Mouse (Mus musculus) stomach, postnatal 0 days (tissue): ENCODE results near the gene Nop14. TPM values are rescaled to one million over a fixed set of nuclear protein-coding genes. Genes with fewer than 3 reads are reported as not detected.

Source experiments
- ATAC-seq: fragments of 200-750 bp; cut with Nextera tagmentation; 2 replicates; pipeline ENCODE4 v1.8.0; 2017; ENCODE audit not compliant: low FRiP score, low TSS enrichment
- DNase-seq: peaks from one replicate; pipeline ENCODE4 v3.0.0-alpha.2; 2016; ENCODE audit warnings: low spot score
- H3K27ac ChIP-seq: fragments of 300-500 bp; sonication (generic); replicated peaks from 2 replicates; pipeline ENCODE4 v1.5.1; 2014; ENCODE audit warnings: mild to moderate bottlenecking, control low read depth
- H3K27me3 ChIP-seq: fragments of 300-500 bp; sonication (generic); 2 replicates; pipeline ENCODE4 v1.6.1; 2014; ENCODE audit warnings: low read length; ENCODE audit not compliant: control insufficient read depth, insufficient read depth
- H3K36me3 ChIP-seq: fragments of 300-500 bp; sonication (generic); 2 replicates; pipeline ENCODE4 v1.6.1; 2014; ENCODE audit warnings: low read length, mixed read lengths; ENCODE audit not compliant: control insufficient read depth, insufficient read depth
- H3K4me1 ChIP-seq: fragments of 300-500 bp; sonication (generic); replicated peaks from 2 replicates; pipeline ENCODE4 v1.6.1; 2014; ENCODE audit warnings: antibody characterized with exemption; ENCODE audit not compliant: control insufficient read depth, insufficient read depth
- H3K4me2 ChIP-seq: fragments of 300-500 bp; sonication (generic); replicated peaks from 2 replicates; pipeline ENCODE4 v1.6.1; 2014; ENCODE audit warnings: low read depth, mild to moderate bottlenecking, control low read depth, moderate library complexity
- H3K4me3 ChIP-seq: fragments of 300-500 bp; sonication (generic); 2 replicates; pipeline ENCODE4 v1.5.1; 2014; ENCODE audit warnings: low read depth, low read length, control low read depth
- H3K9ac ChIP-seq: fragments of 300-500 bp; sonication (generic); 2 replicates; pipeline ENCODE4 v1.6.1; 2014; ENCODE audit warnings: mild to moderate bottlenecking, low read length, control low read depth, mixed read lengths
- H3K9me3 ChIP-seq: fragments of 300-500 bp; sonication (generic); 2 replicates; pipeline ENCODE4 v1.6.1; 2016; ENCODE audit warnings: low read length; ENCODE audit not compliant: control insufficient read depth
- CTCF ChIP-seq: IDR thresholded peaks from 2 replicates; pipeline ENCODE4 v1.5.1; 2016; ENCODE audit warnings: antibody characterized with exemption, low read depth, mild to moderate bottlenecking, moderate library complexity
- EP300 ChIP-seq: optimal IDR thresholded peaks from 2 replicates; pipeline ENCODE3; 2016; ENCODE audit warnings: antibody characterized with exemption
- WGBS: fragments of 180-500 bp; shearing (Covaris S2); extraction: QIAGEN DNeasy Blood & Tissue Kit; methylation state at CpG from one replicate; pipeline ENCODE4 v1.1.7; 2014; 5-methylcytosine and 5-hydroxymethylcytosine counted together
- polyA plus RNA-seq: library from polyadenylated mRNA; unstranded; fragments of >200 nt; fragmentation: Nextera tagmentation; extraction: Ambion mirVana; gene quantifications from 2 replicates; pipeline ENCODE4 v1.2.1, GENCODE M21; 2015

The Nop14 gene
- polyA plus RNA-seq, 1 experiment from 2014 or later = 14.2 TPM

GRCm38 (mm10) chr5:34669493-34669892 is 9.5 kb upstream of the Nop14 start:
- Histone ChIP-seq H3K4me3 (no peak overlapping the region), H3K9ac (no peak overlapping the region), H3K27ac (no peak overlapping the region), H3K4me1 (no peaks in the 10 kb centered on the region), H3K27me3 (no peaks in the 10 kb centered on the region), H3K4me2 (no peak overlapping the region), H3K9me3 (no peaks in the 10 kb centered on the region), H3K36me3 (no peaks in the 10 kb centered on the region)
- 79% methylated on average over 2 of the region's 2 CpGs for WGBS
- ATAC-seq (no peak), DNase-seq (no peak)
- TF ChIP-seq CTCF (peak; percentile 51), EP300 (no peak)

GRCm38 (mm10) chr5:34663231-34663630 is 3.3 kb upstream of the Nop14 start:
- no peak overlapping the region for H3K4me3 ChIP-seq
- no peaks in the 10 kb centered on the region for H3K27me3 ChIP-seq
- H3K27ac ChIP-seq = no peak overlapping the region
- TF ChIP-seq CTCF (no peak), EP300 (no peak)
- H3K4me2 ChIP-seq = no peak overlapping the region
- 74% methylated on average over 2 of the region's 2 CpGs for WGBS
- DNase-seq (no peak), ATAC-seq (no peak)
- H3K4me1 ChIP-seq = no peaks in the 10 kb centered on the region; the same call in 1 of the 2 replicates
- H3K36me3 ChIP-seq = no peaks in the 10 kb centered on the region
- H3K9me3 ChIP-seq = no peaks in the 10 kb centered on the region
- no peak overlapping the region for H3K9ac ChIP-seq

- H3K36me3 ChIP-seq = no peaks in the 10 kb centered on the region
- no peak for TF ChIP-seq EP300
- no peak for TF ChIP-seq CTCF
- no peak for ATAC-seq
These were observed 2.0 kb upstream of the Nop14 start for GRCm38 (mm10) chr5:34661909-34662308.

GRCm38 (mm10) chr5:34660591-34661130 is 713 bp upstream of the Nop14 start:
- H3K4me1 ChIP-seq = no peaks in the 10 kb centered on the region; the same call in 1 of the 2 replicates
- DNase-seq (no peak), ATAC-seq (no peak)
- peaks cover 3% of the 10 kb centered on the region; the same call in 1 of the 2 replicates for H3K36me3 ChIP-seq
- H3K27ac ChIP-seq = peak overlapping the region; percentile 93
- peak overlapping the region; percentile 63 for H3K4me3 ChIP-seq
- H3K9ac ChIP-seq = peak overlapping the region; percentile 68
- WGBS = under 1% methylated on average over 57 of the region's 57 CpGs
- H3K4me2 ChIP-seq = peak overlapping the region; percentile 74
- H3K9me3 ChIP-seq = no peaks in the 10 kb centered on the region
- TF ChIP-seq EP300 (no peak), CTCF (no peak)
- H3K27me3 ChIP-seq = no peaks in the 10 kb centered on the region

More at GRCm38 (mm10) chr5:34661909-34662308, 2.0 kb upstream of the Nop14 start:
- H3K4me2 ChIP-seq = no peak overlapping the region
- H3K4me3 ChIP-seq = no peak overlapping the region
- H3K9me3 ChIP-seq = no peaks in the 10 kb centered on the region
- DNase-seq = no peak
- WGBS = 82% methylated on average over 4 of the region's 4 CpGs
- H3K4me1 ChIP-seq = no peaks in the 10 kb centered on the region; the same call in 1 of the 2 replicates
- H3K27ac ChIP-seq = no peak overlapping the region
- no peak overlapping the region for H3K9ac ChIP-seq
- no peaks in the 10 kb centered on the region for H3K27me3 ChIP-seq

GRCm38 (mm10) chr5:34657556-34657955 is 2.4 kb downstream of the Nop14 start:
- WGBS = 83% methylated on average over 8 of the region's 8 CpGs
- H3K36me3 ChIP-seq = peaks cover 16% of the 10 kb centered on the region
- no peak overlapping the region for H3K4me3 ChIP-seq
- ATAC-seq (no peak), DNase-seq (no peak)
- TF ChIP-seq EP300 = no peak
- TF ChIP-seq CTCF = no peak
- H3K4me1 ChIP-seq = no peaks in the 10 kb centered on the region; the same call in 1 of the 2 replicates
- no peaks in the 10 kb centered on the region for H3K27me3 ChIP-seq
- H3K27ac ChIP-seq = no peak overlapping the region
- H3K9ac ChIP-seq = no peak overlapping the region
- H3K4me2 ChIP-seq = no peak overlapping the region
- H3K9me3 ChIP-seq = no peaks in the 10 kb centered on the region

GRCm38 (mm10) chr5:34654881-34655280 is 5.1 kb downstream of the Nop14 start:
- Histone ChIP-seq H3K4me2 (no peak overlapping the region), H3K4me1 (no peaks in the 10 kb centered on the region; the same call in 1 of the 2 replicates), H3K9me3 (no peaks in the 10 kb centered on the region), H3K27ac (no peak overlapping the region), H3K27me3 (no peaks in the 10 kb centered on the region), H3K36me3 (peaks cover 35% of the 10 kb centered on the region), H3K9ac (no peak overlapping the region), H3K4me3 (no peak overlapping the region)
- DNase-seq = no peak
- ATAC-seq = no peak
- TF ChIP-seq CTCF = no peak
- TF ChIP-seq EP300 = no peak
- WGBS = 80% methylated on average over 9 of the region's 9 CpGs
